Mouse (Mus musculus) c-Kit-positive CD71-positive TER-119-negative erythroid progenitor cells, embryonic 14.5 days (primary cell): ENCODE results near the gene Cdc42se2.

Source experiments
- DNase-seq: peaks from one replicate; pipeline ENCODE4 v3.0.0-alpha.2; 2013; ENCODE audit warnings: low read depth

The Cdc42se2 gene

GRCm38 (mm10) chr11:54793173-54793572 is 5.7 kb upstream of the Cdc42se2 start:
- DNase-seq: no peak

DNA sequence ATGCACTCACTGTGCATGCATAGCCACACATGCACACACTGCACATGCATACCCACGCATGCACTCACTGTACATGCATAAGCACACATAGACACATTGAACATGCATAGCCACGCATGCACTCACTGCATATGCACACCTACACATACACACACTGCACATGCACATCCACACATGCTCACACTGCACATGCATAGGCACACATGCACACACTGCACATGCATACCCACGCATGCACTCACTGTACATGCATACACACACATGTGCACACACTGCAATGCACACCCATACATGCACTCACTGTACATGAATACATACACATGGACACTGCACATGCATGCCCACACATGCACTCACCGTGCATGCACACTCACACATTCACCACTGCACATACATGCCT is 4.0 kb upstream of the Cdc42se2 start:
- no peak for DNase-seq

DNA sequence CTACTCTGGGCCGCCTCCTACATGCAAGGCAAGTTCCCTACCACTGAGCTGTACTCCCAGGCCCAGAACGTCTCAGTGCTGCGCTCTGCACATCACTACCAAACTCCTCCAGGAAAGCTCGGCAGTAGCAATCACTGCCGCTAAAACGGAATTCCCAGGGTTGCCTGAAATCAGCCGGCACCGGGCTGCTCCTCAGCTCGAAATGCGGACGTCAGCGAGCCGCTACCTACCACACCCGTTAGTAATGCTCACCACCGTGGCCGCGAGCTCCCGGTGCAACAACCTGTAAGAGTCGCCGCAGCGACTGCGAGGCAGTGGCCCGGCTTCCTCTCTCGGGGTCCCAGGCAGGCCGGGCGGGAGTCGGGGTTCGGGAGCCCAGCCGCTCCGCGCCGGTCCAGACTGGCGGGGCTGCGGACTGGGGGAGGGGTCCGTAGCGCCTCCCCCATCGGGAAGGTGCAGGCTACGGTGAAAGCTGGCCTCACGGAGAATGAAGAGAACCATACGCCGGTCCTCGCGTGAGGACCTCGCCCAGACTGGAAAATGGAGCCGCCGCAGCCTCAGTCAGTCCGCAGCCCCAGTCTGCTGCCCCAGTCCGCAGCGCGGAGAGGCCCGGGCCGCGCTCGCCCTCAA is 502 bp downstream of the Cdc42se2 start:
- DNase-seq: no peak

DNA sequence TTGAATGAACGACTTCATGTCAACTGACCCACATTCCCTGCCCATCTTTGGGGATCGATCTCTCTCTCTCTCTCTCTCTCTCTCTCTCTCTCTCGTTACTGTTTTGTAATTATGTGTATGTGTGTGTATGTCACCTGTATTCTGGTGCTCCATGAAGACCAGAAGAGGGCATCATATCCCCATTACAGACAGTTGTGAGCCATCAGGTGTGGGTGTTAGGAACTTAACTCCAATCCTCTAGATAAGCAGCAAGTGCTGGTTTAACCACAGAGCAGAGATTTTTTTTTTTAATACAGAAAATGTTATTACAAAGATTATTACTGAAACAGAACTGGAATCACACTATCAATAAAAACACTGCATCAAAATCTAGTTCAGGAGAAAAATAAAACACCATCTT is 1.9 kb downstream of the Cdc42se2 start:
- DNase-seq: no peak

- no peak for DNase-seq
Observed at GRCm38 (mm10) chr11:54784436-54784835, 3.0 kb downstream of the Cdc42se2 start.

DNA sequence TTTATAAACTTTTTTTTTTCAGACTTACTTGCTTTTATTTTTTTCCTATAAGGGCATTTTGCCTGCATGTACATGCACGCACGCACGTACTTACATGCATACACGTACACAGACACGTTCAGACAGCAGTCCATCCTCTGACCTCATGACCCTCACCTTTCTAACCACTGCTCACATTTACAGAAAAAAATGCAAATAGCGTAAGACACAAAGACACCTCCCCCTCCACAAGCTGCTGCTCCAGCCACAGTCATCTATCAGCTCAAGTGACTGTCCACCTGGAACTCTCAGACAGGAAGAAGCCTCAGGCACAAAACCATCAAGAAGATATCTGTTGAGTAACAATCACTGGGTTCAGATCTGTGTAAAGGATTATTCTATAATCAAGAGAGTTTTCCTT is 5.2 kb downstream of the Cdc42se2 start:
- no peak for DNase-seq

GRCm38 (mm10) chr11:54779946-54780345 is 7.5 kb downstream of the Cdc42se2 start:
- DNase-seq: no peak

DNA sequence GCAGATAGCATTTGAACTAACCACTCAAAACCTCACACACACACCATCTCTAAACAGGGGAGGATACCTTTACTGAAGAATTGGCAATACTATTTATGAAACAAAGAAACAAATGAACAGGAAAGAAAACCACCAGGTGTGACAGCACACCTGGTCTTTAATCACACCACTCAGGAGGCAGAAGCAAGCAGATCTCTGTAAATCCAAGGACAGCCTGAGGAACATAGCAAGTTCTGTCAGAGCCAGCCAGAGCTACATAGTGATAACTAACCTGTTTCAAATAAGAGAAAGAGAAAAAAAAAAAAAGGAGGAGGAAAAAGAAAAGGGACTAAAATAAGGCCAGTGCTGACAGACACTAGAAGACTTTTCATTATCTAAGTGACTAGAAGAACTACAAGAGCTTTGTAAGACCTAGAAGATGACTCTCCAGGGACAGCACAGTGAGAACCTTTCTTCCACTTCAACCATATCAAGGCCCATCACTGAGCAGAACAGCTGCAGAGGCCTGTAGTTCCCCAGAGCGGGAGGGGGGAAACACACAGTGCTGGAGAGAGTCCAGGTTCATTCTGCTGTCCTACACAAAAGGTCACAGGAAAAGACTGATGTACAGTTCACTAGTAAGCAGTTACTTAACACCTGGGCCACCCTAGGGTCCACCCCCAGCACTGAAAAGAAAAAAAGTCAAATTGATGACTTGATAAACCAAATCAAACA is 9.2 kb downstream of the Cdc42se2 start:
- DNase-seq: no peak

GRCm38 (mm10) chr11:54777387-54778130 is 9.9 kb downstream of the Cdc42se2 start:
- DNase-seq: no peak

DNA sequence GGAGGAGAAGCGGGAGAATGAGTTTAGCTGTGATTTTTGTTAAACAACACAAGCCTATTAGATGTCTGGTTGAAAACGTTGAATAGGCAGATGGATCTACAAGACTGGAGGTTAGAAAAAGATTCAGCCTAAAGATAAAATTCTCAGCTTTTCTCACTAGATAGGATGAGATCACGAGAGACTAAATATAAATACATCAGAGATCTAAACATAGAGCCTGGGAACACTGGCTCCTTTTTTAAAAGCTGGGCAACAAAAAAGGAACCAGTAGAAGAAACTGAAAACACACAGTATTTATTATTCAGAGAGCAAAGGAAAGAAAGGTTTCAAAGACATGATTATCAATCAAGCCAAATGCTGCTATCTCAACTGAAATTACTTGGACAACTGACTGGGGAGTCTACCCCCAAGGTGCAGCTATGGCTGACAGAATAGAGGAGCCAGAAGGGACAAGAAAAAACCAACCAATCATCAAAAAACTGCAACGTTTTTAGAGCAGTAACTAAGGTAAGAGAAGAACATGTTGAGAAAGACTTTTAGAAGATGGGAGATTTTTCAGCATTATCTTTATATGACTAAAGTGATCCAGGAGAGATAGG is 10.6 kb downstream of the Cdc42se2 start:
- no peak for DNase-seq

DNA sequence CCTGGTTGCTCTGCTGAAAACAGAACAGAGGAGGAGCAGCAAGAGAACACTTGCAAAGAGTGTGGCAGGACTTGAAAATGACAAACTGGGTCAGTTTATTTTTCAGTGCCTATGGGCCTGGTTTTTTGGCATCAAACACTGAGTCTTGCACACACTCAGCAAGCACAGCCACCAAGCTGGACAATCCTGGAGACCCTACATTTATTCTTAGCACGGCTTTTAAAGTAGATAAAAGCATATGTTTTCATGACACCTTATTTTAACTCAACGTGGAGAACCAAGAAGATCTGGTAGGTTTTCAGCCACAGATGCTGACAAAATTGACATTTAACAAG is 11.1 kb downstream of the Cdc42se2 start:
- DNase-seq: no peak

DNA sequence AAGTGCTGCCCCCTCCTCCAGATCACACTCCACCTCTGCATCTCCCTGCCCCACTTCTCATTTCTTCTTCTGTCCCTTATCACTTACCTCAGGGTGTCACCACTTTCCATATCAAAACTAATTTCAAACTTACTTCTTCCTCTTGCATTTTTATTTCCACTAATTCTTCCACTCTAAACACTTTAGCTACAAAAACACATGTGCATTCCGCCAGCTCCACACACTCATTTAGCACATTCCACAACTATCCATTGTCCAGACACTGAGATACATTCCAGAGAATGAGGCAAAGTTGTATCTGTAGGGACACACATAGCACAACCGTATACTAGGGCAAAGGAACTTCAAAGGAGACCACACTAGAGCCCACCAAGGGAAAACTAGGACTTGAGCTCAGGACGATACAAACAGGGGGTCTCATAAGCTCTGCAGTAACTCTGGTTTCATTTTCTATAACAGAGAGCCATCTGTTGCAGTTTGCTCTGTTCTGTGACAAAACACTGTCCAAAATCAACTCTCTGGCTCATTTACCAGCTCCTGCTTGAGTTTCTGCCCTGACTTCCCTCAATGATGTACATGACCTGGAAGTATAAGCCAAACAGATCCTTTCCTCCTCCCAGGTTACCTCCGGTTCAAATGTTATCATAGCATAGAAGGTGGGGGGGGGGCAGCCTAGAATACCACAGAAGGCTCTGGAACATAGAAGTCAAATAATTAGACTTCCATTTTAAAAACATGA is 11.7 kb downstream of the Cdc42se2 start:
- DNase-seq: no peak

- no peak for DNase-seq
Observed at GRCm38 (mm10) chr11:54774282-54775078, 13.0 kb downstream of the Cdc42se2 start.

- DNase-seq: no peak
Observed at GRCm38 (mm10) chr11:54771549-54771948, 15.9 kb downstream of the Cdc42se2 start.

DNA sequence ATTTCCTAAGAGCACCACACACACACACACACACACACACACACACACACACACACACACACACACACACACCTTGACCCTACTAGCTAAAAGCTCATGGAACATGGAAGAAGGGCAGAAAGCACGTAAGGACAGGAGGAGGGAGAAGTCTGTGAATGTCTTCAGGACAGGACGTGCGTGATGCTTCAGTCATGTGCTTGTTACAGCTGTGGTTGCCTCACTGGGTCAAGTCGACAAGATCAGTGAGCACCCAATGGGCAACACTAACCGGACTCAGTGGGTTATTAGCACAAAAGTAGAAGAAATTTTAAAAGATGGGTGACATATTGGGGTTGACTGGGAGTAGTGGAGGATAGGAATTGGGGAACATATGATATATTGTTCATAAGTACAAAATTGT is 17.6 kb downstream of the Cdc42se2 start:
- no peak for DNase-seq

DNA sequence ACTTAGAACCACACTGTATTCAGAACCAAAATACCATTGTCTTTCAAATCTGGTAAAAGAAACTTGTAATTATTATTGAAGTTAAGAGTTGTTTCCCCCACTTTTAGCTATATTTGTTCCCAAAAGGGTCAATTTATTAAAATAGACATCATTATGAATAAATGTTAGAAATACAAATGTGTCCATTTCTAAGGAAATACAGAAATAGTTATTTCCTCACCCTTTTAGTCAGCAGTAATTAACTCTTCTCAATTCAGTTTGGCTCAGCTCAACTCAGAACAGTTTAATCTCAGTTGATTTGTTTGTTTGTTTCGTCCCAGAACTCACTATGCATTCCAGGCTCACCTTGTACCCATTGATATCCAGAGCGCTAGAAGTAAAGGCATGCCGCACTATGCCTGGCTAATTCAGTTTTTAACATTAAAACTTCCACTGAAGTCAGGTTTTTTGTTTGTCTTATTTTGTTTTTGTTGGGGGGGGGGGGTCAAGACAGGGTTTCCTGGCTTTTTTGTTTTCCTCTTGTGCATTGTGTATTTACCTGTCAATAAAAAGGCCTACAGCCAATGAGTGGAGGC is 19.3 kb downstream of the Cdc42se2 start:
- DNase-seq: no peak

DNA sequence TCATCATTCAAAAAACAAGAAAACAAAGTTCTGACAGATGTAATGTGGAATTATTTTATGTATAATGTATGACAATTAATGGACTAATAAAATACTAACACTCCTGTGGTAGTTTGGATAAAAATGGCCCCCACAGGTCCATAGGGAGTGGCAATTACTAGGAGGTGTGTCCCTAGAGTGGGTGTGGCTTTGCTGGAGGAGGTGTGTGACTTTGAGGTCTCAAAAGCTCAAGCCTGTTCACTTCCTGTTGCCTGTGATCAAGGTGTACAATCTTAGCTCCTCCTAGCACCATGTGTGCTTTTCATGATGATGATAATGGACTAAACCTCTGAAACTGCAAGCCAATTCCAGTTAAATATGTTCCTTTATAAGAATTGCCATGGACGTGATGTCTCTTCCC is 22.7 kb downstream of the Cdc42se2 start:
- DNase-seq: peak; percentile 57

GRCm38 (mm10) chr11:54764026-54764425 is 23.4 kb downstream of the Cdc42se2 start:
- DNase-seq: no peak

GRCm38 (mm10) chr11:54762735-54763134 is 24.7 kb downstream of the Cdc42se2 start:
- no peak for DNase-seq

- DNase-seq: no peak
Observed at GRCm38 (mm10) chr11:54757993-54758392, 29.5 kb downstream of the Cdc42se2 start.

DNA sequence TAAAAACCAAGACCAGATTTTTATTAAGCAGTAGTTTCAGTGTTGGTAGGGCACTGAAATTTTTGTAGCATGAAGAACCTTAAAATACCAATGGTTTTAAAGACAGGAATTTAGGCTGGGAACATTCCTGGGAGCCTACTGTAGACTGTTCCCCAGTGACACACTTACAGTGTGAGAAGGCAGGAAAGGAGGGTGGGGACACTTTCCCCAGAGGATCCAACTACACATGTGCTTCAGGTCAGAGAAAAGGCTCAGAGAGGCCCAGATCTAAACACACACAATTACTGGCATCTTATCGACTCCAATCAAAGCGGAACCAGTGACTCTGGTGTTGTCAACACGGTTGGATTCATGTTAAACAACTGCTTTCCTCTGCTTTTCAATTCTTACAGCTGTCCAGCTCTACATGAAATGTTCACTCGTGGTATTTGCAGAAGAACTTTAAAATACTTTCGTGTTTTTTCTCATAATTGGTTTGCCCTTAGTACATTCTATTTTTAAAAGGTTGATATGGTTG is 32.3 kb downstream of the Cdc42se2 start:
- DNase-seq: no peak
